In the genomic region with DNA sequence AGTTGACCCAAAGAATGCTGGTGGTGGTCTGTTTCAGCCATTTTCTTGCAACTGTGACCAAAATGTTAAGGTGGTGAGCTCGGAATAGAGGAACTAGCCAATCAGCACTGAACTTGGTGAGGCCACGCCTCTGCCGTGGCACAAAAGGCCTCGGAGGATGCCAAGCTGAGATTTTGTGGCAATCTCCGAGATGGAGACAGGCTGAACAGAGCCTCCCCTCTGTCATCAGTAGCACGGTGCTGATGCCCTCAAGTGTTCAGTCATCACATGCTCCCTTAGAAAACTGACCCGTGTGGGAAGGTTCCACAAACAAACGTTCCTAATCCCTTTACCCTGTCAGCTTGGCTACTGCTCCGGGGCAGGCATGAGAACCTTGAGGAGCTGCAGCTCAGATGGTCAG, we compare ENCODE assay signal across 19 mouse cellular contexts. TPM values are rescaled to one million over a fixed set of nuclear protein-coding genes. Genes with fewer than 3 reads are reported as not detected.
A peak's percentile ranks its signal among the peaks of the same experiment; 100 is the strongest.
DNase-seq lines count a peak whose midpoint lies in the region; ATAC-seq and TF ChIP-seq lines count a peak whose summit lies in the region.
"Had no signal": no experiment of that assay in that cellular context is flagged by ENCODE, and none has a peak within 500 bp of the region (broad histone marks: within the 10 kb centered on the region; RNA-seq: fewer than 3 reads in every experiment).

No protein-coding gene starts in this region.

- no peak overlapping the region for H3K4me3 ChIP-seq in heart, postnatal 0 days (ENCODE audit: low read depth, low read length)
- H3K4me3 ChIP-seq in E14TG2a.4 (replicated peaks; ENCODE audit: low read length) = peak overlapping the region; percentile 3; the same call in 1 of the 2 replicates
- H3K4me3 ChIP-seq: left cerebral cortex, adult 2 months; limb, embryonic 12.5 days; liver, embryonic 15.5 days had no signal

- H3K27ac ChIP-seq in heart, postnatal 0 days (ENCODE audit: low read depth) = no peak overlapping the region
- H3K27ac ChIP-seq: left cerebral cortex, adult 2 months; limb, embryonic 12.5 days; liver, embryonic 15.5 days had no signal

- no peak overlapping the region for H3K4me2 ChIP-seq in heart, postnatal 0 days (ENCODE audit: low read depth, low read length)
- H3K4me2 ChIP-seq: heart, embryonic 11.5 days; limb, embryonic 12.5 days; liver, embryonic 15.5 days had no signal

- intact Hi-C loops in heart, postnatal 36 days (cut with DNase I) = no loop called here

- peak; percentile 64 for ATAC-seq in heart, postnatal 0 days (ENCODE audit: insufficient read depth, low read depth)
- no peak for ATAC-seq in CD4-positive, CD25-positive, alpha-beta regulatory T cell, adult 4 months
- ATAC-seq: intestine, embryonic 16.5 days had no signal

- peaks cover 55% of the 10 kb centered on the region for H3K36me3 ChIP-seq in heart, postnatal 0 days (replicated peaks; ENCODE audit: control insufficient read depth, insufficient read depth, low read length)
- H3K36me3 ChIP-seq in E14TG2a.4 (ENCODE audit: insufficient read depth, low read length) = peaks cover 53% of the 10 kb centered on the region

- H3K9me3 ChIP-seq in heart, postnatal 0 days (replicated peaks; ENCODE audit: control insufficient read depth, low read length) = no peaks in the 10 kb centered on the region
- no peaks in the 10 kb centered on the region for H3K9me3 ChIP-seq in E14TG2a.4 (ENCODE audit: low read length)
- H3K9me3 ChIP-seq: limb, embryonic 12.5 days; liver, embryonic 15.5 days had no signal

- H3K9ac ChIP-seq in heart, postnatal 0 days (replicated peaks; ENCODE audit: low read depth, low read length) = no peak overlapping the region
- H3K9ac ChIP-seq: limb, embryonic 12.5 days; liver, embryonic 15.5 days had no signal

- 43% methylated on average over 9 of the region's 9 CpGs for WGBS in heart, postnatal 0 days

- TF ChIP-seq EP300 in heart, postnatal 0 days (IDR thresholded peaks at IDR 0.05; ENCODE audit: low read depth) = no peak

- H3K4me1 ChIP-seq in heart, postnatal 0 days (ENCODE audit: control insufficient read depth, insufficient read depth) = no peaks in the 10 kb centered on the region
- H3K4me1 ChIP-seq in E14TG2a.4 (replicated peaks; ENCODE audit: low read depth, low read length) = peaks cover 51% of the 10 kb centered on the region
- H3K4me1 ChIP-seq: limb, embryonic 12.5 days; liver, embryonic 15.5 days had no signal

- no peaks in the 10 kb centered on the region for H3K27me3 ChIP-seq in heart, postnatal 0 days (ENCODE audit: control insufficient read depth, insufficient read depth, low read length)
- H3K27me3 ChIP-seq in E14TG2a.4 (ENCODE audit: insufficient read depth, low read length) = no peaks in the 10 kb centered on the region
- H3K27me3 ChIP-seq: limb, embryonic 12.5 days; liver, embryonic 15.5 days had no signal

- TF ChIP-seq CTCF in heart, postnatal 0 days (IDR thresholded peaks at IDR 0.05; ENCODE audit: low read depth) = peak; percentile 16; the same call in 1 of the 2 replicates
- TF ChIP-seq CTCF in E14TG2a.4 (conservative IDR thresholded peaks at IDR 0.05; ENCODE audit: low read length) = no peak

- no peak for DNase-seq in heart, postnatal 0 days (ENCODE audit: low spot score)
- no peak for DNase-seq in heart, postnatal 36 days
- DNase-seq in ZHBTc4 (ENCODE audit: low read depth, low spot score) = peak; percentile 72
- peak; percentile 20 to 26 for DNase-seq in cerebellum, postnatal 25 days
- DNase-seq in adrenal gland, adult (ENCODE audit: inconsistent age in 2 of 2, low spot score in 1 of 2) = no peak
- DNase-seq: adrenal gland, adult 2 months; gastrocnemius, postnatal 14 days; kidney, postnatal 4 days; lung, postnatal 4 days; thymus, postnatal 4 days had no signal

RNA-seq across cellular contexts. Expression of gene Lamc2, which starts 33.1 kb away (rescaled TPM):
- total RNA-seq in heart, postnatal 0 days (2014; rRNA removed; ENCODE audit: low replicate concordance) = 10.2 and 13.2 TPM in 2 replicates
- polyA plus RNA-seq in heart, postnatal 0 days (2015; fragmentation: Nextera tagmentation; extraction: Ambion mirVana) = 4.1 and 6.0 TPM in 2 replicates
- total RNA-seq in heart, postnatal 36 days (2021) = 1 to 10 TPM; 6.3 to 7.7 TPM
- polyA plus RNA-seq in CD4-positive, CD25-positive, alpha-beta regulatory T cell, adult 4 months (2017; shearing (Covaris generic)) = under 1 TPM; 0.35 to 0.50 TPM
- total RNA-seq: hematopoietic stem cell, adult 5-6 weeks; neutrophil, adult 5-6 weeks had no signal

Comparison
In these comparisons a context has a peak if more than half of its experiments do, and no peak if none do; other contexts are left out.
1. DNase-seq: peak in ZHBTc4 (single experiment) and cerebellum, postnatal 25 days (2 of 2); none in heart, postnatal 0 days (single experiment), heart, postnatal 36 days (0 of 2) and adrenal gland, adult (0 of 2).